Mouse (Mus musculus): ENCODE data around the gene Rgs19. TPM values are rescaled to one million over a fixed set of nuclear protein-coding genes. Genes with fewer than 3 reads are reported as not detected.
A peak's percentile ranks its signal among the peaks of the same experiment; 100 is the strongest.

Gene Rgs19
- polyA plus RNA-seq, 1 experiment from 2014 or later: 81.1 TPM

- DNase-seq (ENCODE audit: low spot score): peak; percentile 78
- Histone ChIP-seq H3K36me3 (no peaks in the 10 kb centered on the region), H3K4me3 (peak within 1 kb of the TSS; percentile 76), H3K27ac (replicated peaks) (peak within 1 kb of the TSS; percentile 91), H3K9me3 (replicated peaks) (no peaks in the 10 kb centered on the region), H3K4me1 (peaks cover 45% of the 10 kb centered on the region), H3K27me3 (ENCODE audit: low read depth, poor library complexity, severe bottlenecking) (peaks cover 15% of the 10 kb centered on the region)
- under 1% methylated on average over 69 of the region's 69 CpGs for WGBS
These were observed 13.6 kb downstream of the Rgs19 start, which contains the start of gene Tcea2 for GRCm38 (mm10) chr2:181679951-181680715. Gene Tcea2 (plus strand): TSS chr2:181680310.

- no peak overlapping the region for H3K27ac ChIP-seq (replicated peaks)
- H3K27me3 ChIP-seq (ENCODE audit: low read depth, poor library complexity, severe bottlenecking): peaks cover 29% of the 10 kb centered on the region
- no peak overlapping the region for H3K4me3 ChIP-seq
- DNase-seq (ENCODE audit: low spot score): peak; percentile 65
- H3K9me3 ChIP-seq (replicated peaks): no peaks in the 10 kb centered on the region
- H3K4me1 ChIP-seq: peaks cover 56% of the 10 kb centered on the region
- H3K36me3 ChIP-seq: no peaks in the 10 kb centered on the region
- WGBS: 28% methylated on average over 1 of the region's 1 CpGs
These were observed 15.0 kb downstream of the Rgs19 start for GRCm38 (mm10) chr2:181678780-181679179.

- Histone ChIP-seq H3K36me3 (no peaks in the 10 kb centered on the region), H3K9me3 (replicated peaks) (no peaks in the 10 kb centered on the region), H3K4me1 (peaks cover 64% of the 10 kb centered on the region), H3K27me3 (ENCODE audit: low read depth, poor library complexity, severe bottlenecking) (peaks cover 39% of the 10 kb centered on the region), H3K27ac (replicated peaks) (0 out of 2 replicates have a peak overlapping the region, but pooled peaks have one; percentile 28), H3K4me3 (no peak overlapping the region)
- WGBS: 65% methylated on average over 3 of the region's 3 CpGs
- DNase-seq (ENCODE audit: low spot score): no peak
These were observed 16.1 kb downstream of the Rgs19 start for GRCm38 (mm10) chr2:181677755-181678098.

GRCm38 (mm10) chr2:181677096-181677754 lies 16.6 kb downstream of the Rgs19 start:
- no peak for DNase-seq (ENCODE audit: low spot score)
- Histone ChIP-seq H3K4me1 (peaks cover 64% of the 10 kb centered on the region), H3K27ac (replicated peaks) (peak overlapping the region; percentile 81), H3K4me3 (no peak overlapping the region), H3K9me3 (replicated peaks) (no peaks in the 10 kb centered on the region), H3K27me3 (ENCODE audit: low read depth, poor library complexity, severe bottlenecking) (peaks cover 44% of the 10 kb centered on the region), H3K36me3 (no peaks in the 10 kb centered on the region)
- 44% methylated on average over 5 of the region's 5 CpGs for WGBS

GRCm38 (mm10) chr2:181676424-181676823 lies 17.4 kb downstream of the Rgs19 start:
- Histone ChIP-seq H3K9me3 (replicated peaks) (no peaks in the 10 kb centered on the region), H3K27me3 (ENCODE audit: low read depth, poor library complexity, severe bottlenecking) (peaks cover 50% of the 10 kb centered on the region), H3K4me1 (peaks cover 68% of the 10 kb centered on the region), H3K4me3 (no peak overlapping the region), H3K36me3 (no peaks in the 10 kb centered on the region), H3K27ac (replicated peaks) (peak overlapping the region; percentile 81)
- 48% methylated on average over 2 of the region's 2 CpGs for WGBS
- peak; percentile 32 for DNase-seq (ENCODE audit: low spot score)

- 3% methylated on average over 14 of the region's 14 CpGs for WGBS
- Histone ChIP-seq H3K36me3 (no peaks in the 10 kb centered on the region), H3K27ac (replicated peaks) (peak overlapping the region; percentile 81), H3K4me1 (peaks cover 69% of the 10 kb centered on the region), H3K9me3 (replicated peaks) (no peaks in the 10 kb centered on the region), H3K27me3 (ENCODE audit: low read depth, poor library complexity, severe bottlenecking) (peaks cover 53% of the 10 kb centered on the region), H3K4me3 (peak overlapping the region; percentile 43)
- DNase-seq (ENCODE audit: low spot score): peak; percentile 69
These were observed 18.3 kb downstream of the Rgs19 start for GRCm38 (mm10) chr2:181675454-181675853.

GRCm38 (mm10) chr2:181674934-181675333 lies 18.8 kb downstream of the Rgs19 start:
- Histone ChIP-seq H3K27ac (replicated peaks) (peak overlapping the region; percentile 81; the same call in 1 of the 2 replicates), H3K27me3 (ENCODE audit: low read depth, poor library complexity, severe bottlenecking) (peaks cover 58% of the 10 kb centered on the region), H3K4me3 (no peak overlapping the region), H3K36me3 (no peaks in the 10 kb centered on the region), H3K4me1 (peaks cover 71% of the 10 kb centered on the region), H3K9me3 (replicated peaks) (no peaks in the 10 kb centered on the region)
- no peak for DNase-seq (ENCODE audit: low spot score)
- 81% methylated on average over 4 of the region's 4 CpGs for WGBS

GRCm38 (mm10) chr2:181673501-181673900 lies 20.3 kb downstream of the Rgs19 start:
- no peaks in the 10 kb centered on the region for H3K36me3 ChIP-seq
- WGBS: 75% methylated on average over 1 of the region's 1 CpGs
- H3K9me3 ChIP-seq (replicated peaks): no peaks in the 10 kb centered on the region
- peaks cover 72% of the 10 kb centered on the region for H3K27me3 ChIP-seq (ENCODE audit: low read depth, poor library complexity, severe bottlenecking)
- no peak overlapping the region for H3K27ac ChIP-seq (replicated peaks)
- H3K4me1 ChIP-seq: peaks cover 63% of the 10 kb centered on the region
- H3K4me3 ChIP-seq: no peak overlapping the region
- DNase-seq (ENCODE audit: low spot score): no peak

GRCm38 (mm10) chr2:181671984-181672383 lies 21.8 kb downstream of the Rgs19 start:
- Histone ChIP-seq H3K27me3 (ENCODE audit: low read depth, poor library complexity, severe bottlenecking) (peaks cover 79% of the 10 kb centered on the region), H3K27ac (replicated peaks) (no peak overlapping the region), H3K9me3 (replicated peaks) (no peaks in the 10 kb centered on the region), H3K36me3 (no peaks in the 10 kb centered on the region), H3K4me3 (no peak overlapping the region; the same call in 1 of the 2 replicates), H3K4me1 (peaks cover 56% of the 10 kb centered on the region)
- 27% methylated on average over 7 of the region's 7 CpGs for WGBS
- DNase-seq (ENCODE audit: low spot score): no peak

GRCm38 (mm10) chr2:181671326-181671725 lies 22.5 kb downstream of the Rgs19 start, which contains the start of gene Sox18:
Gene Sox18 (minus strand): TSS chr2:181671640.
- peak within 1 kb of the TSS; percentile 48 for H3K4me3 ChIP-seq
- H3K36me3 ChIP-seq: no peaks in the 10 kb centered on the region
- DNase-seq (ENCODE audit: low spot score): peak; percentile 36
- under 1% methylated on average over 42 of the region's 43 CpGs for WGBS
- no peaks in the 10 kb centered on the region for H3K9me3 ChIP-seq (replicated peaks)
- H3K27ac ChIP-seq (replicated peaks): no peak within 1 kb of the TSS; the same call in 1 of the 2 replicates
- H3K27me3 ChIP-seq (ENCODE audit: low read depth, poor library complexity, severe bottlenecking): peaks cover 79% of the 10 kb centered on the region
- H3K4me1 ChIP-seq: peaks cover 50% of the 10 kb centered on the region

GRCm38 (mm10) chr2:181670913-181671311 lies 22.9 kb downstream of the Rgs19 start:
- H3K4me1 ChIP-seq: peaks cover 46% of the 10 kb centered on the region
- no peaks in the 10 kb centered on the region for H3K36me3 ChIP-seq
- peaks cover 79% of the 10 kb centered on the region for H3K27me3 ChIP-seq (ENCODE audit: low read depth, poor library complexity, severe bottlenecking)
- no peaks in the 10 kb centered on the region for H3K9me3 ChIP-seq (replicated peaks)
- peak overlapping the region; percentile 48 for H3K4me3 ChIP-seq
- WGBS: 1% methylated on average over 41 of the region's 41 CpGs
- peak; percentile 28 for DNase-seq (ENCODE audit: low spot score)
- no peak overlapping the region; the same call in 1 of the 2 replicates for H3K27ac ChIP-seq (replicated peaks)

- H3K27me3 ChIP-seq (ENCODE audit: low read depth, poor library complexity, severe bottlenecking): peaks cover 79% of the 10 kb centered on the region
- H3K36me3 ChIP-seq: no peaks in the 10 kb centered on the region
- DNase-seq (ENCODE audit: low spot score): peak; percentile 52
- H3K4me1 ChIP-seq: peaks cover 40% of the 10 kb centered on the region
- no peak overlapping the region for H3K27ac ChIP-seq (replicated peaks)
- H3K4me3 ChIP-seq: peak overlapping the region; percentile 48
- H3K9me3 ChIP-seq (replicated peaks): no peaks in the 10 kb centered on the region
- WGBS: 3% methylated on average over 56 of the region's 56 CpGs
These were observed 23.4 kb downstream of the Rgs19 start for GRCm38 (mm10) chr2:181670285-181670912.

Measured in midbrain, embryonic 10.5 days (tissue).